Mouse (Mus musculus) kidney, postnatal 0 days (tissue): ENCODE measurements around the gene Epb41l1. TPM values are rescaled to one million over a fixed set of nuclear protein-coding genes. Genes with fewer than 3 reads are reported as not detected.
A peak's percentile ranks its signal among the peaks of the same experiment; 100 is the strongest.

Experiments used
- ATAC-seq: fragments of 200-750 bp; cut with Nextera tagmentation; replicated peaks from 2 replicates; pipeline ENCODE4 v1.8.0; 2017; ENCODE audit warnings: low read depth, moderate number of reproducible peaks, moderate TSS enrichment, moderate library complexity; ENCODE audit not compliant: low FRiP score
- DNase-seq: peaks from one replicate; pipeline ENCODE4 v3.0.0-alpha.2; 2016; ENCODE audit warnings: low spot score
- H3K27ac ChIP-seq: fragments of 300-500 bp; sonication (generic); 2 replicates; pipeline ENCODE4 v1.5.1; 2014; ENCODE audit warnings: mild to moderate bottlenecking
- H3K27me3 ChIP-seq: fragments of 300-500 bp; sonication (generic); 2 replicates; pipeline ENCODE4 v1.6.1; 2014; ENCODE audit warnings: low read length, mixed read lengths; ENCODE audit not compliant: insufficient read depth
- H3K36me3 ChIP-seq: fragments of 300-500 bp; sonication (generic); 2 replicates; pipeline ENCODE4 v1.6.1; 2014; ENCODE audit warnings: low read length, mixed read lengths; ENCODE audit not compliant: insufficient read depth
- H3K4me1 ChIP-seq: fragments of 300-500 bp; sonication (generic); replicated peaks from 2 replicates; pipeline ENCODE4 v1.6.1; 2014; ENCODE audit warnings: antibody characterized with exemption, low read length, mixed read lengths; ENCODE audit not compliant: insufficient read depth
- H3K4me2 ChIP-seq: fragments of 300-500 bp; sonication (generic); 2 replicates; pipeline ENCODE4 v1.6.1; 2014; ENCODE audit warnings: mild to moderate bottlenecking, low read length, moderate library complexity, mixed read lengths
- H3K4me3 ChIP-seq: fragments of 300-500 bp; sonication (generic); replicated peaks from 2 replicates; pipeline ENCODE4 v1.5.1; 2014; ENCODE audit warnings: low read depth, low read length
- H3K9ac ChIP-seq: fragments of 300-500 bp; sonication (generic); 2 replicates; pipeline ENCODE4 v1.6.1; 2014; ENCODE audit warnings: low read depth, low read length
- H3K9me3 ChIP-seq: fragments of 300-500 bp; sonication (generic); replicated peaks from 2 replicates; pipeline ENCODE4 v1.6.1; 2016; ENCODE audit warnings: low read length, inconsistent platforms, mixed read lengths
- CTCF ChIP-seq: IDR thresholded peaks from 2 replicates; pipeline ENCODE4 v1.5.1; 2016; ENCODE audit warnings: antibody characterized with exemption, low read depth, mild to moderate bottlenecking, moderate library complexity
- WGBS: fragments of 180-500 bp; shearing (Covaris S2); extraction: QIAGEN DNeasy Blood & Tissue Kit; methylation state at CpG from one replicate; pipeline ENCODE4 v1.1.7; 2014; 5-methylcytosine and 5-hydroxymethylcytosine counted together
- polyA plus RNA-seq: library from polyadenylated mRNA; unstranded; fragments of >200 nt; fragmentation: Nextera tagmentation; extraction: Ambion mirVana; gene quantifications from 2 replicates; pipeline ENCODE4 v1.2.1, GENCODE M21; 2015

Epb41l1 gene
- polyA plus RNA-seq, 1 experiment from 2014 or later, result 1.6 TPM

GRCm38 (mm10) chr2:156421381-156422110, 837 bp downstream of the Epb41l1 start:
- H3K27ac ChIP-seq, result peak overlapping the region; percentile 48
- peak; percentile 57 for ATAC-seq
- no peak for TF ChIP-seq CTCF

GRCm38 (mm10) chr2:156422631-156423030, 1.9 kb downstream of the Epb41l1 start:
- Histone ChIP-seq H3K27me3 (no peaks in the 10 kb centered on the region), H3K9me3 (no peaks in the 10 kb centered on the region), H3K4me2 (no peak overlapping the region), H3K4me1 (no peaks in the 10 kb centered on the region; the same call in 1 of the 2 replicates), H3K9ac (no peak overlapping the region), H3K4me3 (no peak overlapping the region; the same call in 1 of the 2 replicates), H3K36me3 (no peaks in the 10 kb centered on the region), H3K27ac (no peak overlapping the region)
- WGBS, result 7% methylated on average over 8 of the region's 8 CpGs
- ATAC-seq (no peak), DNase-seq (no peak)
- no peak for TF ChIP-seq CTCF

More at GRCm38 (mm10) chr2:156421381-156422110, 837 bp downstream of the Epb41l1 start:
- Histone ChIP-seq H3K4me3 (peak overlapping the region; percentile 60), H3K9ac (peak overlapping the region; percentile 68), H3K9me3 (no peaks in the 10 kb centered on the region), H3K4me1 (no peaks in the 10 kb centered on the region; the same call in 1 of the 2 replicates), H3K4me2 (peak overlapping the region; percentile 95), H3K36me3 (no peaks in the 10 kb centered on the region), H3K27me3 (no peaks in the 10 kb centered on the region)
- WGBS, result under 1% methylated on average over 36 of the region's 36 CpGs
- no peak for DNase-seq

GRCm38 (mm10) chr2:156423672-156424071, 3.0 kb downstream of the Epb41l1 start:
- DNase-seq, result no peak
- Histone ChIP-seq H3K4me1 (no peaks in the 10 kb centered on the region; the same call in 1 of the 2 replicates), H3K4me3 (no peak overlapping the region), H3K9ac (no peak overlapping the region), H3K9me3 (no peaks in the 10 kb centered on the region), H3K27me3 (no peaks in the 10 kb centered on the region), H3K36me3 (no peaks in the 10 kb centered on the region), H3K27ac (no peak overlapping the region), H3K4me2 (no peak overlapping the region)
- no peak for TF ChIP-seq CTCF
- no peak for ATAC-seq
- WGBS, result 78% methylated on average over 4 of the region's 4 CpGs

- H3K4me1 ChIP-seq, result no peaks in the 10 kb centered on the region
- no peak overlapping the region for H3K4me3 ChIP-seq
- no peak for TF ChIP-seq CTCF
- 42% methylated on average over 2 of the region's 2 CpGs for WGBS
- H3K36me3 ChIP-seq, result no peaks in the 10 kb centered on the region
- H3K9ac ChIP-seq, result no peak overlapping the region
- H3K4me2 ChIP-seq, result no peak overlapping the region
- no peaks in the 10 kb centered on the region for H3K27me3 ChIP-seq
- no peak overlapping the region for H3K27ac ChIP-seq
- no peaks in the 10 kb centered on the region for H3K9me3 ChIP-seq
- ATAC-seq (no peak), DNase-seq (no peak)
These were observed 4.9 kb downstream of the Epb41l1 start for GRCm38 (mm10) chr2:156425618-156426017.

GRCm38 (mm10) chr2:156426151-156426550, 5.4 kb downstream of the Epb41l1 start:
- no peak overlapping the region for H3K9ac ChIP-seq
- ATAC-seq, result no peak
- H3K36me3 ChIP-seq, result no peaks in the 10 kb centered on the region
- no peak overlapping the region for H3K4me2 ChIP-seq
- no peaks in the 10 kb centered on the region for H3K27me3 ChIP-seq
- no peaks in the 10 kb centered on the region for H3K4me1 ChIP-seq
- no peak for TF ChIP-seq CTCF
- no peaks in the 10 kb centered on the region for H3K9me3 ChIP-seq
- DNase-seq, result no peak
- 64% methylated on average over 4 of the region's 4 CpGs for WGBS
- no peak overlapping the region for H3K27ac ChIP-seq
- no peak overlapping the region for H3K4me3 ChIP-seq

GRCm38 (mm10) chr2:156429836-156430235, 9.1 kb downstream of the Epb41l1 start:
- Histone ChIP-seq H3K4me2 (no peak overlapping the region), H3K4me3 (no peak overlapping the region), H3K27me3 (no peaks in the 10 kb centered on the region), H3K4me1 (peaks cover 3% of the 10 kb centered on the region; the same call in 1 of the 2 replicates), H3K9ac (no peak overlapping the region), H3K36me3 (no peaks in the 10 kb centered on the region), H3K9me3 (no peaks in the 10 kb centered on the region), H3K27ac (peak overlapping the region; percentile 55; the same call in 1 of the 2 replicates)
- 34% methylated on average over 10 of the region's 10 CpGs for WGBS
- no peak for DNase-seq
- TF ChIP-seq CTCF, result no peak
- ATAC-seq, result no peak
